Mouse (Mus musculus): Measurements from ENCODE around the gene Rpl36a. TPM values are rescaled to one million over a fixed set of nuclear protein-coding genes. Genes with fewer than 3 reads are reported as not detected.

Gene Rpl36a
- polyA plus RNA-seq (2021; fragmentation: Nextera tagmentation), result 1,174 and 1,311 TPM in 2 replicates
- long read RNA-seq, experiment 1, transcript Rpl36a-201 (5 exons, 483 nt), result major isoform, 42 of 45 reads
- long read RNA-seq, experiment 1, partial matches to known transcripts, result 1 of 45 reads
- long read RNA-seq, experiment 1, other reads (novel, unspliced or antisense), result 0 of 45 reads
- long read RNA-seq, experiment 2, transcript Rpl36a-206 (4 exons, 812 nt), result minor isoform, 37 of 423 reads
- long read RNA-seq, experiment 2, transcript Rpl36a-201 (5 exons, 483 nt), result major isoform, 380 of 423 reads
- long read RNA-seq, experiment 2, partial matches to known transcripts, result 0 of 423 reads
- long read RNA-seq, experiment 2, other reads (novel, unspliced or antisense), result 5 of 423 reads

GRCm38 (mm10) chrX:134585103-134586002 is at the start of gene Rpl36a:
Gene Rpl36a (plus strand): TSS chrX:134585654.

GRCm38 (mm10) chrX:134541145-134541954 is 44.1 kb upstream of the Rpl36a start, which contains the start of gene Timm8a1:
Gene Timm8a1 (minus strand): TSS chrX:134541865.

GRCm38 (mm10) chrX:134582888-134583669 is 2.4 kb upstream of the Rpl36a start, which contains the start of gene Btk:
Gene Btk (minus strand): TSS chrX:134583570.

GRCm38 (mm10) chrX:134600659-134601379 is 15.4 kb downstream of the Rpl36a start, which contains the start of the genes Gla and Hnrnph2:
Gene Gla (minus strand): TSS chrX:134601125.
Gene Hnrnph2 (plus strand): TSS chrX:134601179.

Other genes starting within 250 kb of the Rpl36a start
- gene Drp2, start 181.1 kb upstream of the Rpl36a start, polyA plus RNA-seq (2021; fragmentation: Nextera tagmentation), result 10.3 and 12.0 TPM in 2 replicates
- 0.21 TPM in 1 of 2 replicates, not detected in the other for gene Taf7l, start 109.2 kb upstream of the Rpl36a start, polyA plus RNA-seq (2021; fragmentation: Nextera tagmentation)
- 25.6 and 26.3 TPM in 2 replicates for gene Timm8a1, start 43.8 kb upstream of the Rpl36a start, polyA plus RNA-seq (2021; fragmentation: Nextera tagmentation)
- gene Btk, start 2.1 kb upstream of the Rpl36a start, polyA plus RNA-seq (2021; fragmentation: Nextera tagmentation), result 0.49 and 0.53 TPM in 2 replicates
- 1.9 and 3.5 TPM in 2 replicates for gene Gla, start 15.5 kb downstream of the Rpl36a start, polyA plus RNA-seq (2021; fragmentation: Nextera tagmentation)
- gene Hnrnph2, start 15.5 kb downstream of the Rpl36a start, polyA plus RNA-seq (2021; fragmentation: Nextera tagmentation), result 78.8 and 104 TPM in 2 replicates
- gene Armcx4, start 100.9 kb downstream of the Rpl36a start, polyA plus RNA-seq (2021; fragmentation: Nextera tagmentation), result 1.1 and 1.3 TPM in 2 replicates
- gene Armcx1, start 132.3 kb downstream of the Rpl36a start, polyA plus RNA-seq (2021; fragmentation: Nextera tagmentation), result 39.9 and 48.8 TPM in 2 replicates
- gene Armcx6, start 165.8 kb downstream of the Rpl36a start, polyA plus RNA-seq (2021; fragmentation: Nextera tagmentation), result 3.1 and 3.2 TPM in 2 replicates
- 41.7 and 56.6 TPM in 2 replicates for gene Armcx3, start 170.9 kb downstream of the Rpl36a start, polyA plus RNA-seq (2021; fragmentation: Nextera tagmentation)
- 15.1 and 18.3 TPM in 2 replicates for gene Armcx2, start 223.6 kb downstream of the Rpl36a start, polyA plus RNA-seq (2021; fragmentation: Nextera tagmentation)

Data from left cerebral cortex, adult 6 months (tissue).